Comparison of ENCODE assay signal across 8 mouse cellular contexts in genomic region chr6:131360693-131361092, GRCm38 (mm10). TPM values are rescaled to one million over a fixed set of nuclear protein-coding genes. Genes with fewer than 3 reads are reported as not detected.
A peak's percentile ranks its signal among the peaks of the same experiment; 100 is the strongest.
DNase-seq lines count a peak whose midpoint lies in the region; ATAC-seq and TF ChIP-seq lines count a peak whose summit lies in the region.
"Had no signal": no experiment of that assay in that cellular context is flagged by ENCODE, and none has a peak within 500 bp of the region (broad histone marks: within the 10 kb centered on the region; RNA-seq: fewer than 3 reads in every experiment).

No protein-coding gene starts in this region.

- peak; percentile 55 for ATAC-seq in G1E (ENCODE audit: extremely low read depth, insufficient number of reproducible peaks, low FRiP score, poor library complexity, severe bottlenecking)
- peak; percentile 54; the same call in 1 of the 2 replicates for ATAC-seq in midbrain, embryonic 16.5 days

- peak; percentile 25 to 28 for DNase-seq in layer of hippocampus, postnatal 10 days (ENCODE audit: low spot score in 2 of 2)
- no peak for DNase-seq in layer of hippocampus, adult 8-10 months (ENCODE audit: low spot score in 2 of 2)
- DNase-seq in G1E (ENCODE audit: low spot score), result no peak
- DNase-seq in c-Kit-positive CD71-positive TER-119-positive erythroid progenitor cells, embryonic 14.5 days (ENCODE audit: low spot score), result peak; percentile 87
- no peak for DNase-seq in ovary, postnatal 10 days (ENCODE audit: low spot score)
- no peak for DNase-seq in left cerebral cortex, adult 9 months (ENCODE audit: low spot score in 2 of 2)

- 0 out of 2 replicates have a peak, but pooled peaks cover 2% of the 10 kb centered on the region for H3K9me3 ChIP-seq in G1E (replicated peaks)
- no peaks in the 10 kb centered on the region for H3K9me3 ChIP-seq in midbrain, embryonic 16.5 days (replicated peaks; ENCODE audit: control insufficient read depth, low read length, poor library complexity, severe bottlenecking)

- no peak for TF ChIP-seq CTCF in G1E (IDR thresholded peaks at IDR 0.05; ENCODE audit: low read depth, low read length)

- H3K36me3 ChIP-seq in G1E (replicated peaks), result peaks cover 36% of the 10 kb centered on the region
- H3K36me3 ChIP-seq in midbrain, embryonic 16.5 days (ENCODE audit: control insufficient read depth, insufficient read depth, low read length), result peaks cover 8% of the 10 kb centered on the region

- H3K27me3 ChIP-seq in G1E (ENCODE audit: insufficient read depth, low read length), result no peaks in the 10 kb centered on the region
- no peaks in the 10 kb centered on the region for H3K27me3 ChIP-seq in midbrain, embryonic 16.5 days (ENCODE audit: control insufficient read depth, insufficient read depth, low read depth, low read length)

- H3K27ac ChIP-seq in midbrain, embryonic 16.5 days (ENCODE audit: low read length), result no peak overlapping the region
- H3K27ac ChIP-seq: macrophage had no signal

- WGBS in midbrain, embryonic 16.5 days, result 74% methylated on average over 5 of the region's 5 CpGs

- no peak overlapping the region for H3K4me2 ChIP-seq in midbrain, embryonic 16.5 days (ENCODE audit: low read length)

- H3K4me1 ChIP-seq in G1E (ENCODE audit: insufficient read depth, low read depth, low read length), result peaks cover 20% of the 10 kb centered on the region
- H3K4me1 ChIP-seq in midbrain, embryonic 16.5 days (ENCODE audit: control insufficient read depth, insufficient read depth, low read length), result no peaks in the 10 kb centered on the region

- no peak overlapping the region for H3K9ac ChIP-seq in midbrain, embryonic 16.5 days (ENCODE audit: low read depth, low read length)

- no peak overlapping the region for H3K4me3 ChIP-seq in G1E (ENCODE audit: low read depth, low read length)
- H3K4me3 ChIP-seq in midbrain, embryonic 16.5 days (ENCODE audit: low read depth, low read length), result no peak overlapping the region

RNA-seq across cellular contexts. Expression of gene Styk1, which starts 7.3 kb away (rescaled TPM):
- total RNA-seq in layer of hippocampus, postnatal 10 days (2021), result 1 to 10 TPM; 6.4 to 7.3 TPM
- under 1 TPM; 0.21 to 0.45 (median 0.36) TPM for total RNA-seq in layer of hippocampus, adult 8-10 months (2022)
- total RNA-seq in G1E (2014; fragmentation: Nextera tagmentation) (0.23 TPM in 1 of 2 replicates, not detected in the other), G1E (2017) (0.27 and 0.35 TPM in 2 replicates)
- polyA plus RNA-seq in G1E (2012), result not detected in 2 replicates
- polyA plus RNA-seq in midbrain, embryonic 16.5 days (2015; fragmentation: Nextera tagmentation; extraction: Ambion mirVana), result 5.6 and 6.1 TPM in 2 replicates
- polyA plus RNA-seq: macrophage had no signal

RNA-seq across cellular contexts. Expression of gene Ybx3, which starts 27.6 kb away (rescaled TPM):
- total RNA-seq in layer of hippocampus, postnatal 10 days (2021), result 100 to 1,000 TPM; 101 to 110 TPM
- total RNA-seq in layer of hippocampus, adult 8-10 months (2022), result 10 to 100 TPM; 40.4 to 46.0 (median 43.7) TPM
- total RNA-seq in G1E (2014; fragmentation: Nextera tagmentation), result 1,065 and 1,295 TPM in 2 replicates
- 308 and 391 TPM in 2 replicates for total RNA-seq in G1E (2017)
- 1,477 and 1,552 TPM in 2 replicates for polyA plus RNA-seq in G1E (2012)
- 21.6 and 25.4 TPM in 2 replicates for polyA plus RNA-seq in midbrain, embryonic 16.5 days (2015; fragmentation: Nextera tagmentation; extraction: Ambion mirVana)

Comparison
In these comparisons a context has a peak if more than half of its experiments do, and no peak if none do; other contexts are left out.
1. DNase-seq: peak in layer of hippocampus, postnatal 10 days (2 of 2) and c-Kit-positive CD71-positive TER-119-positive erythroid progenitor cells, embryonic 14.5 days (single experiment); none in layer of hippocampus, adult 8-10 months (0 of 2), G1E (single experiment), ovary, postnatal 10 days (single experiment) and left cerebral cortex, adult 9 months (0 of 2).
2. RNA of gene Styk1, which starts 7.3 kb away (total RNA-seq): 6.4 to 7.3 TPM in layer of hippocampus, postnatal 10 days; 0.21 to 0.45 TPM in layer of hippocampus, adult 8-10 months and 0.23 to 0.35 TPM in G1E; every median in the first group is over 4 times any median in the second.